Mouse (Mus musculus) heart, postnatal 0 days (tissue): Measurements from ENCODE around the gene Otog.

Experiments used
- CTCF ChIP-seq: IDR thresholded peaks from 2 replicates; pipeline ENCODE4 v1.5.1; 2016; ENCODE audit warnings: antibody characterized with exemption, control low read depth, low read depth
- EP300 ChIP-seq: IDR thresholded peaks from 2 replicates; pipeline ENCODE4 v1.6.1; 2016; ENCODE audit warnings: antibody characterized with exemption, low read depth

DNA sequence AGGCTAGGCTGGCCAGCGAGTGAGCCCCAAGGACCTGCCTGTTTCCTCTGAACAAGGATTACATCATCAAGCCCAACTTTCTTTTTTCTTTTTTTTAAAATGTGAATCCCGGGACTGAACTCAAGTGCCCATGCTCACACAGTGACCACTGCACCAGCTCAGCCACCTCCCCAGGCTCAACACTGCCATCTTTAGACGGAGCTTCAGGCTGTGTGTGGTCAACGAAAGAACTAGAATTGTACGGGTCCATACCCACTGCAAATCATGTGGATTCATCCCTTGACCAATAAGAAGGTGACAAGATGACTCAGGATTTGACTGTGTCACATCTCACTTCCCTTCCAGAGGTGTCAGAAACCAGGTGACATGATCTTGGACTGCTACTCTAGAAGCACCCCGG is 36.0 kb upstream of the Otog start:
- TF ChIP-seq CTCF (peak; percentile 25; the same call in 1 of the 2 replicates), EP300 (no peak)
